Mouse (Mus musculus) lung, adult 2 months (tissue): ENCODE results near the gene 4933424G06Rik.

Source experiments
- CTCF ChIP-seq: fragments of 200-500 bp; IDR thresholded peaks from 2 replicates; pipeline ENCODE4 v1.5.1; 2011; ENCODE audit warnings: mild to moderate bottlenecking, low read length, control low read depth; ENCODE audit not compliant: insufficient read depth
- POLR2A ChIP-seq: fragments of 200-500 bp; IDR thresholded peaks from 2 replicates; pipeline ENCODE4 v1.6.1; 2011; ENCODE audit warnings: low read depth, mild to moderate bottlenecking, control low read depth, low read length, borderline replicate concordance; ENCODE audit errors: extremely low read depth

DNA sequence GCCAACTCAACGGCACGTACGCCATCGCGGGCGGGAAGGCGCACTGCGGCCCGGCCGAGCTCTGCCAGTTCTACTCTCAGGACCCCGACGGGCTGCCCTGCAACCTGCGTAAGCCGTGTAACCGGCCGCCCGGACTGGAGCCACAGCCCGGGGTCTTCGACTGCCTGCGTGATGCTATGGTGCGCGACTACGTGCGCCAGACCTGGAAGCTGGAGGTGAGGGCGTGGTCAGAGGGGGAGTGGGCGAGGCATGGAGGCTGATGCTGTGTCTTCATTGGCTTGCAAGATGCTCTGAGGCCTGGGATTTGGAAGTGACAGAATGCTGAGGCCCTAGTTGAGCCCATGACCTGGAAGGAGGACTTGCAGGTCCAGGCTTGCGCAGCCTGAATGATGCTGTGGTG lies 61.0 kb downstream of the 4933424G06Rik start:
- TF ChIP-seq CTCF: no peak
- no peak for TF ChIP-seq POLR2A
